ENCODE assay signal across 9 mouse cellular contexts in the genomic region with DNA sequence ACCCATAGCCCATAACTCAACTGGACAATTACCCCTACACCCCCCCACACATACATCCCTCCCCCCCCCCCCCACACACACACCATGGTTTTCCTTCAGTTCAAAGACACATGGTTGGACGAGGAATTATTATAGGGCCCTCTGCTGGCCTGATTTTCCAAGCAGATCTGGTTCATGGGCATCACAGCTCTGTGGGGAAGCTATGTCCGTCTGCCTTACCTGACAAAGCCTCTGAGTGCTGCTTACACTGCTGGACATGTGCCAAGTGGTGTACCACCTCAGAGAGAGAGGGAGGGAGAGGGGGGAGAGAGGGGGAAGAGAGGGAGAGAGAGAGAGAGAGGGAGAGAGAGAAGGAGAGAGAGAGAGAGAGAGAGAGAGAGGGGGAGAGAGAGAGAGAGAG.
DNase-seq lines count a peak whose midpoint lies in the region; ATAC-seq and TF ChIP-seq lines count a peak whose summit lies in the region.
"Had no signal": no experiment of that assay in that cellular context is flagged by ENCODE, and none has a peak within 500 bp of the region (broad histone marks: within the 10 kb centered on the region; RNA-seq: fewer than 3 reads in every experiment).

No protein-coding gene starts in this region.

- no peak overlapping the region for H3K9ac ChIP-seq in forebrain, postnatal 0 days
- H3K9ac ChIP-seq in forebrain, embryonic 16.5 days (replicated peaks; ENCODE audit: low read depth, low read length): no peak overlapping the region
- H3K9ac ChIP-seq in midbrain, postnatal 0 days (replicated peaks; ENCODE audit: low read length, poor library complexity, severe bottlenecking): no peak overlapping the region
- H3K9ac ChIP-seq in midbrain, embryonic 11.5 days (ENCODE audit: low read length): no peak overlapping the region
- H3K9ac ChIP-seq in kidney, embryonic 16.5 days (replicated peaks; ENCODE audit: low read length): no peak overlapping the region; the same call in 1 of the 2 replicates
- H3K9ac ChIP-seq in liver, embryonic 12.5 days: no peak overlapping the region

- H3K4me3 ChIP-seq in forebrain, postnatal 0 days (ENCODE audit: low read depth, low read length): no peak overlapping the region
- no peak overlapping the region for H3K4me3 ChIP-seq in forebrain, embryonic 16.5 days (replicated peaks; ENCODE audit: low read length)
- H3K4me3 ChIP-seq in midbrain, postnatal 0 days (ENCODE audit: low read depth, low read length): no peak overlapping the region
- no peak overlapping the region for H3K4me3 ChIP-seq in midbrain, embryonic 11.5 days (ENCODE audit: low read depth, low read length)
- H3K4me3 ChIP-seq in kidney, embryonic 16.5 days (ENCODE audit: low read length): no peak overlapping the region
- H3K4me3 ChIP-seq in liver, embryonic 12.5 days: no peak overlapping the region

- no peaks in the 10 kb centered on the region for H3K4me1 ChIP-seq in forebrain, postnatal 0 days (ENCODE audit: insufficient read depth)
- no peaks in the 10 kb centered on the region for H3K4me1 ChIP-seq in forebrain, embryonic 16.5 days (replicated peaks; ENCODE audit: control insufficient read depth, insufficient read depth, low read length)
- H3K4me1 ChIP-seq in midbrain, postnatal 0 days (ENCODE audit: insufficient read depth, low read length): no peaks in the 10 kb centered on the region
- H3K4me1 ChIP-seq in midbrain, embryonic 11.5 days (ENCODE audit: control insufficient read depth, insufficient read depth, low read length): no peaks in the 10 kb centered on the region
- peaks cover 49% of the 10 kb centered on the region for H3K4me1 ChIP-seq in kidney, embryonic 16.5 days (ENCODE audit: insufficient read depth, low read length)
- no peaks in the 10 kb centered on the region for H3K4me1 ChIP-seq in liver, embryonic 12.5 days

- WGBS in forebrain, postnatal 0 days: 37% methylated on average over 2 of the region's 2 CpGs
- 49% methylated on average over 2 of the region's 2 CpGs for WGBS in forebrain, embryonic 16.5 days
- 61% methylated on average over 2 of the region's 2 CpGs for WGBS in midbrain, postnatal 0 days
- WGBS in midbrain, embryonic 11.5 days: 53% methylated on average over 2 of the region's 2 CpGs
- WGBS in kidney, embryonic 16.5 days: 23% methylated on average over 2 of the region's 2 CpGs
- WGBS in liver, embryonic 12.5 days (ENCODE audit: insufficient replicate concordance): 22% methylated on average over 2 of the region's 2 CpGs

- 0 out of 2 replicates have a peak, but pooled peaks have one; percentile 9 for TF ChIP-seq CTCF in forebrain, postnatal 0 days (IDR thresholded peaks at IDR 0.05; ENCODE audit: low read depth)
- TF ChIP-seq CTCF in midbrain, postnatal 0 days (IDR thresholded peaks at IDR 0.05): 0 out of 2 replicates have a peak, but pooled peaks have one; percentile 16

- no peak overlapping the region for H3K27ac ChIP-seq in forebrain, postnatal 0 days (ENCODE audit: low read depth, low read length)
- no peak overlapping the region for H3K27ac ChIP-seq in forebrain, embryonic 16.5 days (ENCODE audit: low read length)
- no peak overlapping the region for H3K27ac ChIP-seq in midbrain, postnatal 0 days (ENCODE audit: low read depth, low read length)
- no peak overlapping the region for H3K27ac ChIP-seq in midbrain, embryonic 11.5 days (ENCODE audit: low read depth, low read length)
- peak overlapping the region; percentile 87 for H3K27ac ChIP-seq in kidney, embryonic 16.5 days (ENCODE audit: low read length)
- no peak overlapping the region for H3K27ac ChIP-seq in liver, embryonic 12.5 days

- no peaks in the 10 kb centered on the region for H3K9me3 ChIP-seq in forebrain, postnatal 0 days (ENCODE audit: low read length)
- H3K9me3 ChIP-seq in forebrain, embryonic 16.5 days (ENCODE audit: control insufficient read depth, low read length): no peaks in the 10 kb centered on the region
- H3K9me3 ChIP-seq in midbrain, postnatal 0 days (ENCODE audit: low read length): no peaks in the 10 kb centered on the region
- H3K9me3 ChIP-seq in midbrain, embryonic 11.5 days (ENCODE audit: control insufficient read depth, low read length): no peaks in the 10 kb centered on the region
- H3K9me3 ChIP-seq in kidney, embryonic 16.5 days (ENCODE audit: low read length): no peaks in the 10 kb centered on the region
- no peaks in the 10 kb centered on the region for H3K9me3 ChIP-seq in liver, embryonic 12.5 days (replicated peaks)

- no peak overlapping the region for H3K4me2 ChIP-seq in forebrain, postnatal 0 days (ENCODE audit: low read depth)
- no peak overlapping the region for H3K4me2 ChIP-seq in forebrain, embryonic 16.5 days (ENCODE audit: low read length)
- no peak overlapping the region for H3K4me2 ChIP-seq in midbrain, postnatal 0 days (ENCODE audit: low read depth, low read length, poor library complexity, severe bottlenecking)
- no peak overlapping the region for H3K4me2 ChIP-seq in midbrain, embryonic 11.5 days
- H3K4me2 ChIP-seq in kidney, embryonic 16.5 days (replicated peaks; ENCODE audit: low read depth, low read length): peak overlapping the region; percentile 32
- H3K4me2 ChIP-seq in liver, embryonic 12.5 days: no peak overlapping the region

- no peak for DNase-seq in forebrain, postnatal 0 days
- peak; percentile 32 for DNase-seq in midbrain, postnatal 0 days (ENCODE audit: low spot score)
- DNase-seq in midbrain, embryonic 11.5 days (ENCODE audit: low spot score, missing footprints): no peak
- peak; percentile 17 for DNase-seq in skeletal muscle tissue, adult 2 months (ENCODE audit: low read depth, low spot score)
- DNase-seq in layer of hippocampus, postnatal 36 days: no peak
- DNase-seq: cerebellum, adult 9-11 months had no signal

- H3K27me3 ChIP-seq in forebrain, postnatal 0 days (ENCODE audit: insufficient read depth, low read length): 0 out of 2 replicates have a peak, but pooled peaks cover 4% of the 10 kb centered on the region
- H3K27me3 ChIP-seq in forebrain, embryonic 16.5 days (replicated peaks; ENCODE audit: control insufficient read depth, insufficient read depth, low read length): no peaks in the 10 kb centered on the region
- H3K27me3 ChIP-seq in midbrain, postnatal 0 days (ENCODE audit: insufficient read depth, low read length): no peaks in the 10 kb centered on the region
- H3K27me3 ChIP-seq in midbrain, embryonic 11.5 days (ENCODE audit: control insufficient read depth, insufficient read depth, low read length): no peaks in the 10 kb centered on the region
- H3K27me3 ChIP-seq in kidney, embryonic 16.5 days (ENCODE audit: insufficient read depth, low read length): no peaks in the 10 kb centered on the region; the same call in 1 of the 2 replicates
- no peaks in the 10 kb centered on the region for H3K27me3 ChIP-seq in liver, embryonic 12.5 days (replicated peaks)

- ATAC-seq in forebrain, postnatal 0 days: no peak
- no peak for ATAC-seq in forebrain, embryonic 16.5 days
- no peak for ATAC-seq in midbrain, postnatal 0 days (ENCODE audit: low FRiP score)
- no peak for ATAC-seq in midbrain, embryonic 11.5 days (ENCODE audit: low FRiP score)
- ATAC-seq in kidney, embryonic 16.5 days (ENCODE audit: low FRiP score, low TSS enrichment): peak; percentile 43
- ATAC-seq in liver, embryonic 12.5 days: no peak

- H3K36me3 ChIP-seq in forebrain, postnatal 0 days (ENCODE audit: insufficient read depth): no peaks in the 10 kb centered on the region
- no peaks in the 10 kb centered on the region for H3K36me3 ChIP-seq in forebrain, embryonic 16.5 days (ENCODE audit: control insufficient read depth, insufficient read depth)
- no peaks in the 10 kb centered on the region for H3K36me3 ChIP-seq in midbrain, postnatal 0 days (ENCODE audit: insufficient read depth, low read length)
- H3K36me3 ChIP-seq in midbrain, embryonic 11.5 days (ENCODE audit: control insufficient read depth, insufficient read depth, low read length): no peaks in the 10 kb centered on the region
- H3K36me3 ChIP-seq in kidney, embryonic 16.5 days (ENCODE audit: insufficient read depth, low read length): no peaks in the 10 kb centered on the region
- H3K36me3 ChIP-seq in liver, embryonic 12.5 days: no peaks in the 10 kb centered on the region

Comparison
In these comparisons a context has a peak if more than half of its experiments do, and no peak if none do; other contexts are left out.
1. DNase-seq: peak in midbrain, postnatal 0 days (single experiment) and skeletal muscle tissue, adult 2 months (single experiment); none in forebrain, postnatal 0 days (single experiment), midbrain, embryonic 11.5 days (single experiment) and layer of hippocampus, postnatal 36 days (0 of 2).